Mouse (Mus musculus): ENCODE results near the gene Slc36a2. TPM values are rescaled to one million over a fixed set of nuclear protein-coding genes. Genes with fewer than 3 reads are reported as not detected.

Slc36a2 gene
- polyA plus RNA-seq, 1 experiment = 0.56 TPM

- Histone ChIP-seq H3K27ac (ENCODE audit: control insufficient read depth, insufficient read depth, low read depth, low read length) (no peak overlapping the region), H3K4me3 (ENCODE audit: control insufficient read depth, low read depth, low read length) (no peak overlapping the region), H3K27me3 (ENCODE audit: control insufficient read depth, insufficient read depth, low read length) (no peaks in the 10 kb centered on the region), H3K36me3 (ENCODE audit: control insufficient read depth, insufficient read depth, low read length) (no peaks in the 10 kb centered on the region), H3K4me1 (ENCODE audit: control insufficient read depth, insufficient read depth, low read length) (peaks cover 2% of the 10 kb centered on the region; the same call in 1 of the 2 replicates)
- no peak for TF ChIP-seq CTCF (IDR thresholded peaks at IDR 0.05; ENCODE audit: control insufficient read depth, insufficient read depth, insufficient replicate concordance, low read depth, low read length)
- TF ChIP-seq POLR2A (IDR thresholded peaks at IDR 0.05; ENCODE audit: control insufficient read depth, low read depth, low read length) = no peak
Measured at GRCm38 (mm10) chr11:55187292-55187691, 2.4 kb upstream of the Slc36a2 start.

DNA sequence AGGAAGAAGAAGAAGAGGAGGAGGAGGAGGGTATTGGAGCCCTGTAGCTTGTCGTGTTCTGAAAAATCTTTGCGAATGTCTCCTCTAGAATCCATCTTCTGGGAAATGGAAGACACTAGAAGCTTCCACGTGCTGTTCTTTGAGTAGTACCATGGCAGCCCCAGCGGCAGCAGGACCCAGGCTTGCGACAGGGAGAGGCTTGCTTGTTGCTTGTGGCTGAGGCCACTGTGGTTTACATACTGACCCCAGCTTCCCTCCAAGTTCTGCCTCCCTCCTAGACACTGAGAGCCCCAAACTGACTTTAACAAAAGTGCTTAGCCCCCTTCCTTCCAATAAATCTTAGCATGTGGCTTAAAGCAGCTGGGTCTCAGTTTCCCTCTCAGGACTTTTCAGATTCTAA, 631 bp downstream of the Slc36a2 start:
- no peak overlapping the region for H3K27ac ChIP-seq (ENCODE audit: control insufficient read depth, insufficient read depth, low read depth, low read length)
- TF ChIP-seq POLR2A (IDR thresholded peaks at IDR 0.05; ENCODE audit: control insufficient read depth, low read depth, low read length) (no peak), CTCF (IDR thresholded peaks at IDR 0.05; ENCODE audit: control insufficient read depth, insufficient read depth, insufficient replicate concordance, low read depth, low read length) (no peak)
- H3K36me3 ChIP-seq (ENCODE audit: control insufficient read depth, insufficient read depth, low read length) = no peaks in the 10 kb centered on the region
- H3K4me1 ChIP-seq (ENCODE audit: control insufficient read depth, insufficient read depth, low read length) = peaks cover 2% of the 10 kb centered on the region; the same call in 1 of the 2 replicates
- no peak overlapping the region for H3K4me3 ChIP-seq (ENCODE audit: control insufficient read depth, low read depth, low read length)
- no peaks in the 10 kb centered on the region for H3K27me3 ChIP-seq (ENCODE audit: control insufficient read depth, insufficient read depth, low read length)

DNA sequence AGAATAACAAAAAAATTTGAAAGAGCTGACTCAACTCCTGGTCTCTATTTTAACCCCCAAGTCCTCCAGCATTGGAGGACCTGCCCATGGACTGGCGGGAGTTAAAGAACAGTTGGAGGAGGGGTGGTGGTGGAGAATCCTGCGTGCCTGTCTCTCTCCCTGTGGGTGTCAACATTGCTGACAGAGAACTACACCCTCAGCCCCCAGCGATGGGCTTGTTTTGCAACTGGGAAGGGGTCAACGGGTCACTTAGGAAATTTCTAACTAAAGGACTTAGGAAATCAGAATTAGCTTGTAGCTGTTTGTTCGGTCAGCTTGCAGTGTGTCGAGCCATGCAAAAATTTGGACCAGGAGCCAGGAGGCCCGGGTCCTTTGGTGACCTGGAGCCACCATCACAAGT, 1.8 kb downstream of the Slc36a2 start:
- Histone ChIP-seq H3K36me3 (ENCODE audit: control insufficient read depth, insufficient read depth, low read length) (no peaks in the 10 kb centered on the region), H3K27me3 (ENCODE audit: control insufficient read depth, insufficient read depth, low read length) (no peaks in the 10 kb centered on the region), H3K4me3 (ENCODE audit: control insufficient read depth, low read depth, low read length) (no peak overlapping the region), H3K4me1 (ENCODE audit: control insufficient read depth, insufficient read depth, low read length) (peaks cover 2% of the 10 kb centered on the region; the same call in 1 of the 2 replicates), H3K27ac (ENCODE audit: control insufficient read depth, insufficient read depth, low read depth, low read length) (no peak overlapping the region)
- TF ChIP-seq POLR2A (IDR thresholded peaks at IDR 0.05; ENCODE audit: control insufficient read depth, low read depth, low read length) (no peak), CTCF (IDR thresholded peaks at IDR 0.05; ENCODE audit: control insufficient read depth, insufficient read depth, insufficient replicate concordance, low read depth, low read length) (no peak)

GRCm38 (mm10) chr11:55179856-55180255, 5.0 kb downstream of the Slc36a2 start:
- Histone ChIP-seq H3K4me1 (ENCODE audit: control insufficient read depth, insufficient read depth, low read length) (no peaks in the 10 kb centered on the region), H3K27me3 (ENCODE audit: control insufficient read depth, insufficient read depth, low read length) (no peaks in the 10 kb centered on the region), H3K27ac (ENCODE audit: control insufficient read depth, insufficient read depth, low read depth, low read length) (no peak overlapping the region), H3K36me3 (ENCODE audit: control insufficient read depth, insufficient read depth, low read length) (no peaks in the 10 kb centered on the region), H3K4me3 (ENCODE audit: control insufficient read depth, low read depth, low read length) (no peak overlapping the region)
- no peak for TF ChIP-seq POLR2A (IDR thresholded peaks at IDR 0.05; ENCODE audit: control insufficient read depth, low read depth, low read length)
- no peak for TF ChIP-seq CTCF (IDR thresholded peaks at IDR 0.05; ENCODE audit: control insufficient read depth, insufficient read depth, insufficient replicate concordance, low read depth, low read length)

DNA sequence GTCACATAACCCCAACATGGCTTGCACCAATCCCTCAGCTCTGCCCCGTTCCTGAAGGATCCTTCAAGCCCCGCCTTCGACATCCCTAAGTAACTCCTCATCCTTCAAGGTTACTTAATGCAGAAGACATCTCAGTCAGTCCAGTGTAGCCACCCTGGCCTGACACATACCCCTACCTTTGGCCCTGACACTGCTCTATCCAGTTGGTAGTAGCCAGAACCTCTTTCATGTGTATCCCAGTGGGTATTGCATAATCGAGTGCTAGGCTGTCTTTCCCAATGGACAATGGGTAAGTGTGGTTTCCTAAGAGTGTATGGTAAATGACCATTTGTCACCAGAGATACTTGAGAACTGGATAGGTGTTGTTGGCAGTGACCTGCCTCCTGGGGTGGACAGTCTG, 6.0 kb downstream of the Slc36a2 start:
- TF ChIP-seq POLR2A (IDR thresholded peaks at IDR 0.05; ENCODE audit: control insufficient read depth, low read depth, low read length) (no peak), CTCF (IDR thresholded peaks at IDR 0.05; ENCODE audit: control insufficient read depth, insufficient read depth, insufficient replicate concordance, low read depth, low read length) (no peak)
- H3K4me1 ChIP-seq (ENCODE audit: control insufficient read depth, insufficient read depth, low read length) = no peaks in the 10 kb centered on the region

GRCm38 (mm10) chr11:55170501-55170900, 14.4 kb downstream of the Slc36a2 start:
- H3K36me3 ChIP-seq (ENCODE audit: control insufficient read depth, insufficient read depth, low read length) = no peaks in the 10 kb centered on the region
- no peak overlapping the region for H3K27ac ChIP-seq (ENCODE audit: control insufficient read depth, insufficient read depth, low read depth, low read length)
- H3K4me1 ChIP-seq (ENCODE audit: control insufficient read depth, insufficient read depth, low read length) = no peaks in the 10 kb centered on the region
- H3K27me3 ChIP-seq (ENCODE audit: control insufficient read depth, insufficient read depth, low read length) = no peaks in the 10 kb centered on the region
- H3K4me3 ChIP-seq (ENCODE audit: control insufficient read depth, low read depth, low read length) = no peak overlapping the region
- TF ChIP-seq POLR2A (IDR thresholded peaks at IDR 0.05; ENCODE audit: control insufficient read depth, low read depth, low read length) = no peak
- no peak for TF ChIP-seq CTCF (IDR thresholded peaks at IDR 0.05; ENCODE audit: control insufficient read depth, insufficient read depth, insufficient replicate concordance, low read depth, low read length)

More for the DNA sequence above, 6.0 kb downstream of the Slc36a2 start:
- Histone ChIP-seq H3K27me3 (ENCODE audit: control insufficient read depth, insufficient read depth, low read length) (no peaks in the 10 kb centered on the region), H3K27ac (ENCODE audit: control insufficient read depth, insufficient read depth, low read depth, low read length) (no peak overlapping the region), H3K4me3 (ENCODE audit: control insufficient read depth, low read depth, low read length) (no peak overlapping the region), H3K36me3 (ENCODE audit: control insufficient read depth, insufficient read depth, low read length) (no peaks in the 10 kb centered on the region)

DNA sequence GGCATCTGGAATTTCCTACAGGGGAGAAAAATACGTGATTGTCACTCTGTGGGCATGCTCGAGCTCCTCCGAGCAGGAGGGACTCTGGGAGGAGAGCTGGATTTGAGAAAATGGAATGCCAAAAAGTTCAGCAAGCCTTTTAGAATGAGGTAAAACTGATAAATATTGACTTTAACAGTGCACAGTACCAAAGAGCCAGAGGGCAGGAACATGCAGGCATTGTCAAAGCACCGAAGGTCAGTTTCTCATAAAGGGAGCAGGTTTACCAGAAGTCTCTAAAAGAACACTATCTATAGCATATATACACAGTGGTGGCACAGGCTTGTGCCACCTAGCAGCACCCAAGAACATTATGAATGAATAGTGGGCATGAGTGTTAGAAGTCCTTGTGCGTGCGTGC, 16.0 kb downstream of the Slc36a2 start:
- Histone ChIP-seq H3K27ac (ENCODE audit: control insufficient read depth, insufficient read depth, low read depth, low read length) (no peak overlapping the region), H3K27me3 (ENCODE audit: control insufficient read depth, insufficient read depth, low read length) (no peaks in the 10 kb centered on the region), H3K4me3 (ENCODE audit: control insufficient read depth, low read depth, low read length) (no peak overlapping the region), H3K36me3 (ENCODE audit: control insufficient read depth, insufficient read depth, low read length) (no peaks in the 10 kb centered on the region), H3K4me1 (ENCODE audit: control insufficient read depth, insufficient read depth, low read length) (no peaks in the 10 kb centered on the region)
- TF ChIP-seq POLR2A (IDR thresholded peaks at IDR 0.05; ENCODE audit: control insufficient read depth, low read depth, low read length) (no peak), CTCF (IDR thresholded peaks at IDR 0.05; ENCODE audit: control insufficient read depth, insufficient read depth, insufficient replicate concordance, low read depth, low read length) (no peak)

DNA sequence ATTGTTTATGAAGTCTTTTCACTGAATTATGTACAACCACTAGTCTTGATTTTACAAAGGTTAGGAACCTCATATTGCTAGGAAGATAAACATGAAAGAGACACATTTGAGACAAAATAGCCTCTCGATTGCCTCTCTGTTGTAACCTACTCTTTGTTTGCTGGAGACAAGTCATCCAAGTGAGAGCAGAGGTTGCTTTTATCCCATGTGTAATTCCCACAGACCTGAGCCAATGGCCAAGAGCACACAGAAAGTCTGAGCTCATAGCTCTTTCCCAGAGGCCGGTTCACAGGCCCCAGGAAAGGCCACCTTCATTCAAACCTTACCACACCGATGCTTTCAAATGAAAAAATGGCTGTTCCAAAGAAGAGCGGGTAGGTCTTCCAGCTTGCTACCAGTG, 16.4 kb downstream of the Slc36a2 start:
- H3K27ac ChIP-seq (ENCODE audit: control insufficient read depth, insufficient read depth, low read depth, low read length) = no peak overlapping the region
- no peaks in the 10 kb centered on the region for H3K27me3 ChIP-seq (ENCODE audit: control insufficient read depth, insufficient read depth, low read length)
- TF ChIP-seq POLR2A (IDR thresholded peaks at IDR 0.05; ENCODE audit: control insufficient read depth, low read depth, low read length) = no peak
- no peak for TF ChIP-seq CTCF (IDR thresholded peaks at IDR 0.05; ENCODE audit: control insufficient read depth, insufficient read depth, insufficient replicate concordance, low read depth, low read length)
- H3K4me3 ChIP-seq (ENCODE audit: control insufficient read depth, low read depth, low read length) = no peak overlapping the region
- no peaks in the 10 kb centered on the region for H3K36me3 ChIP-seq (ENCODE audit: control insufficient read depth, insufficient read depth, low read length)
- H3K4me1 ChIP-seq (ENCODE audit: control insufficient read depth, insufficient read depth, low read length) = no peaks in the 10 kb centered on the region
